Mouse (Mus musculus) adipocyte (in vitro differentiated cells): ENCODE measurements around the gene Cdc25b.

ENCODE experiments used
- DNase-seq: peaks from one replicate; pipeline ENCODE4 v3.0.0-alpha.2; 2016; ENCODE audit warnings: low spot score

The Cdc25b gene

GRCm38 (mm10) chr2:131190344-131191004 lies 3.7 kb downstream of the Cdc25b start:
- no peak for DNase-seq

- DNase-seq, result no peak
Observed at GRCm38 (mm10) chr2:131191005-131191390, 4.2 kb downstream of the Cdc25b start.

GRCm38 (mm10) chr2:131196606-131197316 lies 10.0 kb downstream of the Cdc25b start:
- DNase-seq, result no peak

GRCm38 (mm10) chr2:131200710-131201109 lies 14.0 kb downstream of the Cdc25b start:
- no peak for DNase-seq

GRCm38 (mm10) chr2:131201262-131201661 lies 14.5 kb downstream of the Cdc25b start:
- peak; percentile 88 for DNase-seq

- DNase-seq, result no peak
Observed at GRCm38 (mm10) chr2:131203816-131204409, 17.2 kb downstream of the Cdc25b start.

GRCm38 (mm10) chr2:131204410-131204981 lies 17.7 kb downstream of the Cdc25b start:
- DNase-seq, result peak; percentile 99

- DNase-seq, result no peak
Observed at GRCm38 (mm10) chr2:131205521-131206182, 18.9 kb downstream of the Cdc25b start.

- DNase-seq, result no peak
Observed at GRCm38 (mm10) chr2:131206778-131207177, 20.0 kb downstream of the Cdc25b start, which contains the start of gene Ap5s1. Gene Ap5s1 (plus strand): TSS chr2:131207078.

- no peak for DNase-seq
Observed at GRCm38 (mm10) chr2:131208356-131208755, 21.6 kb downstream of the Cdc25b start.

- DNase-seq, result peak; percentile 66
Observed at GRCm38 (mm10) chr2:131209125-131209795, 22.5 kb downstream of the Cdc25b start.

- peak; percentile 99 for DNase-seq
Observed at GRCm38 (mm10) chr2:131209969-131210792, 23.4 kb downstream of the Cdc25b start.

- no peak for DNase-seq
Observed at GRCm38 (mm10) chr2:131211026-131211615, 24.4 kb downstream of the Cdc25b start.

- no peak for DNase-seq
Observed at GRCm38 (mm10) chr2:131213773-131214172, 27.0 kb downstream of the Cdc25b start.

- no peak for DNase-seq
Observed at GRCm38 (mm10) chr2:131215941-131216858, 29.5 kb downstream of the Cdc25b start.

- no peak for DNase-seq
Observed at GRCm38 (mm10) chr2:131220030-131220429, 33.3 kb downstream of the Cdc25b start.

GRCm38 (mm10) chr2:131221853-131222515 lies 35.2 kb downstream of the Cdc25b start:
- no peak for DNase-seq

GRCm38 (mm10) chr2:131222562-131222961 lies 35.8 kb downstream of the Cdc25b start:
- DNase-seq, result no peak

- no peak for DNase-seq
Observed at GRCm38 (mm10) chr2:131223569-131223968, 36.8 kb downstream of the Cdc25b start.
